Mouse (Mus musculus) ovary, postnatal 36 days (tissue): Measurements from ENCODE around the gene 1700029I15Rik.
A peak's percentile ranks its signal among the peaks of the same experiment; 100 is the strongest.
"Not testable (repeated sequence)": the region's sequence is repeated elsewhere in the genome, so short reads cannot be mapped to it uniquely, and the experiment has no call there.

Experiments used
- DNase-seq: peaks from one replicate; pipeline ENCODE4 v3.0.0; 2022; ENCODE audit warnings: low spot score, mixed read lengths

Gene 1700029I15Rik

GRCm38 (mm10) chr2:92392318-92393264 is 10.3 kb downstream of the 1700029I15Rik start:
- DNase-seq = peak; percentile 53

DNA sequence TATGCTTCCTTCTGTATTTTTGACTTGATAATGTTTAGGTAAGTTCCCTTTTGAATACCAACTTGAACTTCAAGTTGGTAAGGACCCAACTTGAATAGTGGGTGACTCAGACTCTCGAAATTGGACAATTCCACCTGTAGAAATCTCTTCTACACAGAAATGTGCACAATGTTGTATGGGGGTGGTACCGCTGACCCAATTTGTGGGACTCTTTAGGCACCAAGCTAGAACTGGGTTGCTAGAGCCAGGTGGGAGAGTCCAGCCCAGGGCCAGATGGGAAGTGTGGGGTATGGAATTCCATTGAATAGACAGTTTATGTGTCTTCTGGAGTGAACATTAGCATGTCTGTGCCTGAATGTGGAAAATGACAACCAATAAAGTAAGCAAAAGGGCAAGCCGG is 13.2 kb downstream of the 1700029I15Rik start:
- no peak for DNase-seq

DNA sequence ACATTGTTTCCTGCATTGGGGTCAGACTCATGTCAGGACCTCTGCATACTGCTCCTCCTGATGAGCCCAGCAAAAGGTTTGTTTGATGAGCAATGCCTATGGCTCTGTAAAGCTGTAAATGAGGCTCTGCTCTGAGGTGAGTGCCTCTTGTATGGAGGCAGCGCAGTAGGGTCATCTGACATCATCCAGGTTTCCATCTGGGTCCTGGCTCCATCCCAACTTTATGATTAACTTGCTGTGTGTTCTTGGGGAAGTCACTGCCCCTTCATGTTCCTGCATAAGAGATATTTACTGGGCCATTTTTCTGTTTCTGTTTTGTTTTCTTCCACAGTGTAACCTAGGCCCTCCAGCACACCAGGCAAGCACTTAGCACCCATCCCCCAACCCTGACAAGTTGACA is 15.1 kb downstream of the 1700029I15Rik start:
- DNase-seq = no peak

GRCm38 (mm10) chr2:92399877-92400276 is 17.5 kb downstream of the 1700029I15Rik start:
- not testable (repeated sequence) for DNase-seq

GRCm38 (mm10) chr2:92400682-92401081 is 18.3 kb downstream of the 1700029I15Rik start:
- DNase-seq = no peak

DNA sequence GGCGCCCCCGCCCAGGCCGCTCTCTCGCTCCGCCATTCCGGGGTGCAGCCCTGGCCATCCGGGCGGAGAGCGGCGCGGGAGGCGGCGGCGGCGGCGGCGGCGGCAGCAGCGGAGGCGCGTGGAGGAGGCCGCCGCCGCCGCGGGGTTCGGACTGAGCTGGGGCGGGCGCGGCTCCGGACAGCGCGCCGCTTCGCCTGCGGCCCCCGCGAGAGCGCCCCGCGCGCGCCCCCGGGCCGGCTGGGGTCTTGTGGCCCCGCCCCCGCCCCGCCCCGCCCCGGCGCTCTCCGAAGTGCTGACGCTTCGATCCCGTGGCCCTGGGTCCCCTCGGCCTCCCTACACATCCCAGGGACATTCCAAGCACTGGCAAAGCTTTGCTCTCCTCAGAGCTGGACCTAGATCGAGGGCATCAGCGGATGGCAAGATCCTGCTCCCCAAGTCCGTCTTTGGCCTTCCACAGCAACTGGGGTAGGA is 18.8 kb downstream of the 1700029I15Rik start, which contains the start of gene Mapk8ip1:
Gene Mapk8ip1 (minus strand): TSS at position 173 of the 471 bp plus-strand sequence.
- peak; percentile 45 for DNase-seq

DNA sequence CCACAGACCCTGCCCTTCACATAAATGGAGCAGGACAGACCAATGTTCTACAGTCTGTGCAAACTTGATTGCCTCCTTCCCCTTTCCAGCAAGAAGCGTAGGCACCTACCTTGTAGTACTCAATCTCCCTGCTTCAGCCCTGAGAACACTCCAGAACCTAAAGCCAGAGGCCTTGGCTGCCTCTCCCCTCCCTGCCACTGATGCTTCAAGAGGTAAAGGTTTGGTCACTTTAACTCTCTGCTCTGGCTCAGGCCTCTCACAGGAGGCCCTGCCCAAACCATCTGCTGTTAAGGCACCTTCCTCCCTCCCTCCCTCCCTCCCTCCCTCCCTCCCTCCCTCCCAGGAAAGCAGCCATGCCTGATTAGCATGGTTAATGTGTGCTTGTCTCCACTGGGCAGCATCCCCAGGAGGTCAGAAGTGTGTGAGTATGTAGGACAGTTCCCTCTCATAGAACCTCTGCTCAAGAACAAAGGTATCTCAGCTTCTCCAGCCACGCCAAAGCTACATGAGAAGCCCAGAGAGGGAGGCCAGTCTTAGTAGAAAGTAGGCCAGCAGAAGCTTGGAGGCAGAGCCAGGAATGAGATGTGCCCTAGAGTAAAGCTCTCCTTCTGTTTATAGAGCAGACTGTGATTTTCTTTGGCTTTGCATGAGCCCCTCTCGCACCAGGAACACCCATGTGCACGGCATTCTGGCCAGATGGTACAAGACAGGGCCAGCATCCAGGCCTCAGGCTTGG is 20.4 kb downstream of the 1700029I15Rik start:
- no peak for DNase-seq

DNA sequence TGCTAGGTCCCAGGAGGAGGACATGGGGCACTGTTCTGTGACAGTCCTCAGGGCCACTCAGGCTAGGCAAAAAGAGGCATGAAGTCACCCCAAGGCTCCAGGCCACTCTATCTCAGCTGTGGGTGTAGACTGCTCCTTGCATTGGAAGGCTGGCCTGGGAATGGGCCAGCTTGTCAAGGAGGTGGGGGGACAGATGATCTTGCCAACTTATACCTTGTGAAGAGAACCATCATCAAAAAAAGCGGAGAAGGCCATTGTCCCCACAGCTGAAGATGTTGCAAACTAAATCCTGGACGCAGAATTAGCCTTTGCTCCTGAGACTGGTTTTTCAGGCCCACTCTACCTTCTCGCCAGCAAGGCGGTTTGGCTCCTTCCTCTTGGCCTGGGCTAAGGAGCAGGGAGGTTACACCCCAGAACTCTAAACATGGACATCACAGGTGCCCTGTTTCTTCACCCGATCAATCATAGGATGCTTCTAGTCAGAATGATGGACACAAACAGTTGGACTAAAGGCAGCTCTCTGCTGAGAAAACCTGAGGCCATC is 21.5 kb downstream of the 1700029I15Rik start:
- DNase-seq = no peak

DNA sequence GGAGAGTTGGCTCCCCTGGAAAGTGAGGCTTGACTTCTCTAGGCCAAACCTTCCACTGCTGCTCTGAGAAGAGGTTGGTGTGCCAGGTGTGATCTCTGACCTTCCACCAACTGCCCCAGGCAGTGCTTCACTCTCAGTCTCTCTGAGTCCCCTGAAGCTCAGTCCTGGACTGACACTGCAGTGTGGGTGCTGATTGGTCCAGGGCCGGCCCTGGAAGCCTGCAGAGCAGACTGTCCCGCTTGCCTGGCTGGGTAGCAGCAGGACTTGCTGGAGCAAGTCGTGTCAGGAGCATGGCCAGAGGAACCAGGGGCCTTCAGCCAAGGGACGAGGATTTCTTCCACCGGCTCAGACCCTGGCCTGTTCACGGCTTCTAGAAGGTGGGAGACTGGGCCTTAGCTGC is 22.4 kb downstream of the 1700029I15Rik start:
- DNase-seq = no peak

DNA sequence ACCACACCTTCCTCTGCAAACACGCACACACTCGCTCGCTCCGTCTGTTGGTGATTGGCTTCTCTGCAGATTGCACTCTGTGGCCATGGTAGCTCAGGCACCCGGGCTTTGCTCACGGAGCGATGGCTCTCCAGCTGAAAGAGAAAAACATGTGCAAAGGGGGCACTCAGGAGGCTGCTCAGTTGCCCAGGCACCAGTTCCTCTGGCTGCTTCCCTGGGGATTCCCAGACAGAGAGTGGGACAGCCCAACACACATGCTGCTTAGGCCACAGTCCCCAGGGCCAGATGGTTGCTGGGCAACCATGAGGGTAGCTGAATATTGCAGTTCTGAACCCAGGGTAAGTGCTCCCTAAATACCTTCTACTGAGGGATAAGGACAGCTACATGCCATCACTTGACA is 23.3 kb downstream of the 1700029I15Rik start:
- DNase-seq = no peak

GRCm38 (mm10) chr2:92408309-92409045 is 26.1 kb downstream of the 1700029I15Rik start:
- no peak for DNase-seq

DNA sequence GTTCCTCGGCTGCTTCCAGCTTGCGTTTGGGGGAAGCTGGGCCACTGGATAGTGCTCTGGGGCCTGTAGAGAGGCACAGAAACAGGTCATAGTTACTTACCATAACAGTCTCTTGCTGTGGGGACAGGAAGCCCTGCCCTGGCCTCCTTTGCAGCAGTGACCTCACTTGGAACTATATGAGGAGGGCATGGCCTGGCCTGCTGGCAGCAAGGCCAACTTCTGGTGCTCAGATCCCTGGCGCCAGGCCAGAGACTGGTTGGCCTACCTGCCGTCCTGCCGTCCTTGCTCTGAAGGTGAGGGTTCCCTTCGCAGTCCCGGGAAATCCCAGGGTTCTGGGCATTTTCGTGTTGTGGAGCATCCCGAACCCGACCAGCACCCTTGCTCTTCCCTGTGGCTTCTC is 29.4 kb downstream of the 1700029I15Rik start:
- DNase-seq = no peak

DNA sequence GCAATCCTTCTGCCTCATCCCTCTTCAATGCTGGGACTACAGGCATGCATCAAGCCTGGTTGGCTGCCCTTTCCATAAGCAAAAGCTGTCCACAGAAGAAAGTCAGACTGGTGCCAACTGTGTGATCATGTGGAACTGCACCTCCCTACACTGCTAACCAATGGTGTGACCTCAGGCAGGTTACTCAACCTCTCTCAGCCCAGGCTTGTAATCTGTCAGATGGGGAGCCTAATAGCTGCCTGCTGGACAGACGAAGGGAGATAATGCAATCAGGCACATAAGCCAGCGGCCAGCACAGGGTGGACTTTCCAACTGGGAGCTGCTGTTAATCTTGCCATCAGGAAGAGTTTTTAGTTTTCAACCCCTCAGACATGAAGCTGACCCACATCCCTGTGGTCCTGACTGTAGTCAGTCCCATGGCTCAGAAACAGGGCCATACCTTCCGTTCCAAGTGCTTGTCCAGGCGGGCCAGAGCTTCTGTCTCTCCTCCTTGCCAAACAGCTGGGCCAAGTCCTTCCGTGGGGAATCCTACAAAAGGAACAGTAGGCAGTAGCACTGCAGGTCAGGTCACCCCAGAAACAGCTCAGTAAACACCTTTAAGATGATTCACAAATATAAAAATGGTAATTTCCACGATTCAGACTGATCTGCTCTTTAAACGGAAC is 39.5 kb downstream of the 1700029I15Rik start:
- no peak for DNase-seq

DNA sequence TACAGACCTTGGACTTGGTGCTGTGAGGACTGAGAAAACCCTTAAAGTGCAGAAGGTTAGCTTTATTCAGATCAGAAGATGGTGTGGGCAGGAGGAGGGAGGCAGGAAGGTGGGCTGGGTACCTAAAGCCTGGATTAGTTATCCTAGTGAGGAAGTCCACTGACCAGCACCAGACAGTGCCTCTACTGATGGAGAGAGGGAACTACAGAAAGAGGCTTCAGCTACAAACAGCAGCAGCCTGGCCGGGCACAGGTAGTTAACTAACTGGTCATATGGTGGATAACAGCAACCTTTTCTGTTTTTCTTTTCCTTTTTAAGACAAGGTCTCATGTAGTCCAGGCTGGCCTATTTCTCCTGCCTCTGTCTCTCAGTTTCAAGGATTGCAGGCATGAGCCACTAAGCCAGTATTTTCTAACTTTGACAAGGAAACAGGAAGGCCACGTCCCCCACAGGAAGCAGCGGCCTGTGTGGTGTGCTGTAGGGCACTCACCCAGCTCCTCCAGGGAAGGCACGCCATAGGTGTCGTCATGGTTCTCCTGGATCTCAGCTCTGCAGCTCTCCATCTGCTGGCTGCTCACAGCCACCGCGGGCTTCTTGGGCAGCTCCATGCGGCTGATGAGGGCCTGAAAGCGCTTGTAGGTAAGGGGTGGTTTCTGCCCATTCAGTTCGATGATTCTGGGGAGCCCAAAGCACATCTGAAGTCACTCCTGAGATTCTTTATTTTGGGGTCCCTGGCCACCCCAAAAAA is 40.2 kb downstream of the 1700029I15Rik start:
- no peak for DNase-seq

GRCm38 (mm10) chr2:92423156-92423555 is 40.8 kb downstream of the 1700029I15Rik start:
- DNase-seq = no peak

DNA sequence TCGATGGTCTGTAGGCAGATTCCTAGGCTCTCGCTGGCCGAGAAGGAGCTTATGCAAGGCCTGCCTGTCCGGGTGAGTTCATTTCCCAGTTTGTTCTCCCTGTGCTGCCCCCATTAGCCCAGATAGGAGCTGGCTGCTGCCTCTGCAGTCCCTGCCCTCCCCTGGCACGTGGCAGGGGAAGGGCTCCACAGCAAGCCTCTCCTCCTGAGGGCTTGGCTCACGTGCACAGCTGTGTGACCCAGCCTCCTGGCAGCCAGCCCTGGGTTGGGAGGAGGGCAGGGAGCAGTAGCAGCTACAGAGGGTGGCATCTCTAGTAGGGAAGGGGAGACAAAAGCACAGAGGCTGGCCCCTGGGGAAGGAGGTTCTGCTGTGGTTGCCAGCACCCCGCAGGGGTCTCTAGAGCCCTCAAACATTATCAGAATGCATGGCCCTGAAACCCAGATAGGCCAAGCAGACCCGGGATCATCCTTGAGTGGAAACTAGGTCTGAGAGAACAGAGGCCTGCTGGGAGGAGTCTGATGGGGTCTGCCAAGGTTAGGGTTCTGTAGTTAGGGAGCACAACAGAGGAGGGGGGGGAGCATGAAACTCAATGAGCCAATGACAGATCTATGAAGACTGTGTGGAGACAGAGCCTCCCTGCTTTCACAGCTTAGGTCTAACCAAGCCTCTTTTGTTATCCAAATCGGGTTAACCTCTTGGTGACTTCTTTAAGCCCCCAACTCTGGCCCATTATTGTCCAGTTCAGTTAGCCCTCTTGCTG is 41.5 kb downstream of the 1700029I15Rik start:
- DNase-seq = peak; percentile 93

- DNase-seq = peak; percentile 45
Measured at GRCm38 (mm10) chr2:92424462-92425308, 42.3 kb downstream of the 1700029I15Rik start.

GRCm38 (mm10) chr2:92425366-92425765 is 43.0 kb downstream of the 1700029I15Rik start:
- no peak for DNase-seq

DNA sequence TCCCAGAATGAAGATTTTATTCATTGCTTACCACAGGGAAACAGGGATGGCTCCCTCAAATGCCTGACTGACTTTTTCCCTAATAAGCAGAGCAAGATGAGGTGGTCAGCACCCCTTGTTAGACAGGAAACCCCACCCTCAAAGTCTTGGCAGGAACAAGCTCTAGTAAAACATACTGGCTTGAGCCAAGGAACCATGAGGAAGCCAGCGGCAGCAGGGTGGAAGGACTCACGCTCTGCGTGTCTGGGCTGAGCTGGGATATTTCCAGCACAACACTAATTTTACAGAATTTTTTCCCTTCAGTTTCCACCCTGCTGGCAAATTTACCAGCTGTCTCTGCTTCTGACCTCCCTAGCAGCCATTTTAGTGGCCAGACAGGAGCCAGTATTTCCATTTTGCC is 44.1 kb downstream of the 1700029I15Rik start:
- no peak for DNase-seq
